Mouse (Mus musculus): ENCODE measurements around the gene Smpdl3a.

Gene Smpdl3a

DNA sequence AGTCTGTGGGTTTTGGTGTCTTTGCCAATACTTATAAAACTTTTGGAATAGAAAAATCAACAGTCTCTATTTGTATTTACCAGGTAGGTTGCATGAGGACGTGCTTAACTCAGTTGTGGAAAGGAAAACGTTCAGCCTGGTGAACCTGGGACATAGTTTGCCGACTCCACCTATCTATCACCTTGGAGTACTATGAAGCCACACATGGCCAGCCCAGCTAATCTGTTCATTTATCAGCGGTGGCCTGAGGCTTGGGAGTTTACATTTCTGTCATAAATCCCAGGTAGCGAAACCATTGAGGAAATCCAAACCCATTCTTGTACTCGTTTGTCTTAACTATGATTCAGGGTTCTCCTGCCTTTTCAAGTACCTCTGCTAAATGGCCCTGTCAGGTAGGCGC lies at the start of gene Smpdl3a:
Gene Smpdl3a (plus strand): TSS at position 318 of the 400 bp plus-strand sequence.
- 82% methylated on average over 7 of the region's 7 CpGs for WGBS

DNA sequence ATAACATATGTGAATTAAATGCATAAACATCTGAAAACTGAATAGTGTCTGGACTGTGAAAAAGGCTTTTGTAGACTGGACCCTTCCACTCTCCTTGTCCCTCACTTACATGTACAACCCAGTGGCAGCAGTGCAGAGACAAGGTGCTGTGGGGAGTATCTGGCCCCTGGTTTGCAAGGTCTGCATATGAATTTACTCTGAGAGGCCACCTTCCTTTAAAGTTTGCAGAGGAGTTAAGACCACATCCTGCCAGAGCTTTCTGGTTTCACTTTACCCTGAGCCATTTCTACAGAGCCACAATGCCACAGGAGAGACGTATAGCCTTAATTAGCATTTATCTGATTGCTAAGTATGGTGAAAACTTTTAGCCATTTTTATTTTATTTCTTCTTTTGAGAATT lies 40.8 kb upstream of the Smpdl3a start:
- 100% methylated on average over 1 of the region's 1 CpGs for WGBS

DNA sequence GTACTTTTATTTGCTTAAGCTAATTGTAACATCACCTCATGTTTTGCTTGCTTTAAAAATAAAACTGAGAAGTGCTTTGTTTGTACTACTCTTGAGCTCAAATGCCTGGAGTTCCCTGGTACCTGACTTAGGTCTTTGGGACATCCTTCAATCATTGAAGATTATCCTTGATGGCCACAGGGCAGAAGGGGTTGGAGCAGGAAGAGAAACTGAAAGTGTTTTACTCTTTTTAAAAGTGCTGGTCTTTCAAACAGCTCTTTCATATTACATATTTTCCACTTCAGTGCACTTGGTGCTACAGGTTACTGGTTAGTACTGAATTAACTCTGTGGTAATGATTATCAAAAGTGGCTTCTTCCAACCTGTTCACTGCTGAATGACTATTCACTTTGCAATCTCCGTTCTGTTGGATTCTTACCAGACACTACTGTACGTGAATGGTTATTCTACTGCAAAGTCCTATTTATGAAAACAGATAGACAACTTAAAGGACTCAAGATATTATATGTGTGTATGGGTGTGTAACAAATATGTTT lies 38.9 kb upstream of the Smpdl3a start:
- 94% methylated on average over 2 of the region's 2 CpGs for WGBS

DNA sequence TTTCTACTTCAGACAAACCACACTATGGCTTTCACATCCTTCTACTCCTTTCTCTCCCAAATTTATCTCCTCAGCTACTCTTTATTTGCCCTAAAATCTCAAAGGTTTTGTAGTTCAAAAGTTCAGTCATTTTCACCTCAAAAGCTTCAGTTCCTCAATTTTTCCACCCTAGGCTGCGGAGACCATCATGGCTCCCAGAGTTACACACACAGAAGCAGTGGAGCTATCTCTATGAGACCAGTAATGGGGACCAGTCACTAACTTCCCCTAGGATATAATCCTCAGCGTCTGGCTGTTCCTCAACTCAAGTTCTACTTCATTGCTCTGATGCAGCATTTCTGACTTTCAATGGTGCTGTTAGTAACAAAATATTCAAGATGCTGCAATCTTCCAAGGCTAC lies 35.1 kb upstream of the Smpdl3a start:
- 92% methylated on average over 2 of the region's 2 CpGs for WGBS

- 74% methylated on average over 3 of the region's 3 CpGs for WGBS
Observed at GRCm38 (mm10) chr10:57760694-57761093, 33.4 kb upstream of the Smpdl3a start.

DNA sequence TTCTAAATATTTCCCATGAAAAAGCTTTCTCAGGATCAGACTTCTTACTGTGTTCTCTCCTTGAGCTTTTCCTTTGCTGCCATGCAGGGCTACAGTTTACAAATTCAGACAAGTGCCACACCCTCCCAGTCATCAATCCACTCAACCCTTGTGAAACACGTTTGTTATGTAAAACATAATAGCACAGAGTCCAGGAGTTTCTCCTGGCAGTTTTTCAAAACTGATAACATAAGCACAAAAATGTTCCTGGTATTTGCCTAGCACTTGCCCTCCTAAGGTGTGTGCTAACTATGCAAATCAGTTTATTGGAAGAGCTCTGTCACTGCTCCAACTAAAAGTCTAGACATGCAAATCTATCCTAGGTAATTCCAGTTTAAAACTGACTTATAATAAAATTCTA lies 31.1 kb upstream of the Smpdl3a start:
- 60% methylated on average over 1 of the region's 1 CpGs for WGBS

DNA sequence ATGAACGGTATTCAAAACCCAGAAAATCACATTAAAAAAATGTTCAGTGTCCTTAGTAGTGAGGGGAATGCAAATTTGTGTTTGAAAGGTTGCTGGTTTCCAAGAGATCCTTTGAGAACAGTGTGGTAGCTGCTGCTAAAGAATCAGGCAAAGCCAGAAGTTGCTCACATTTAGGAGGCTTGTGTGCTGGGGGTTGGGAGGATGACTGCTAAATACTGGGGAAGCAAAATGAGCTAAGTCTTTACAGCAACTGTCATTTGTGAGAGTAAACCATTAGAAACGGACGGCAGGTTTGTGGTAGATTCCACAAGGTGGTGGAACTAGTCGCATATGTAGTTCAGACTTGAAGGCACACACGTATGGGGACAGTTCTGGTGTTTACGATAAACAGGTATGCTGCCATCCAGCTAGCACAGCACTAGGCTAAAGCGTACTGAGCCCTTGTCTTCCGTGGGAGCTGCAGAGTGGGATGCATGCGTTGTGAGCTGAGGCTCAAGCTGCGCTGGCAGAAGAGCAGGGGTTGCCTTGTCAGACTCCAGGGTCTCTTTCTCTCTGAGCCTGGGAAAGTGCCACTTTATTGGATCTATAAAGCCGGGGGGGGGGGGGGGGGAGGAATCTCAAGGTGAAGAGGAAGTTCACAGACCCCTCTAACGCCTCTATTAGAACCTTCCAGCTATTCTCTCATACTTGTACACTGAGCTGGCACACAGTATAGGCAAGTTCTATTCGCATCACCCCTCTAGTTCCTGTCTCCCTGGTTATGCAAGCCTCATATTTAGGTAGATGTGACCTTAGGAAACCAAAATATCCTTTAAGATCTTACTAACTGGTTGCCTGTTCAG lies 10.6 kb upstream of the Smpdl3a start:
- WGBS = 22% methylated on average over 13 of the region's 13 CpGs

DNA sequence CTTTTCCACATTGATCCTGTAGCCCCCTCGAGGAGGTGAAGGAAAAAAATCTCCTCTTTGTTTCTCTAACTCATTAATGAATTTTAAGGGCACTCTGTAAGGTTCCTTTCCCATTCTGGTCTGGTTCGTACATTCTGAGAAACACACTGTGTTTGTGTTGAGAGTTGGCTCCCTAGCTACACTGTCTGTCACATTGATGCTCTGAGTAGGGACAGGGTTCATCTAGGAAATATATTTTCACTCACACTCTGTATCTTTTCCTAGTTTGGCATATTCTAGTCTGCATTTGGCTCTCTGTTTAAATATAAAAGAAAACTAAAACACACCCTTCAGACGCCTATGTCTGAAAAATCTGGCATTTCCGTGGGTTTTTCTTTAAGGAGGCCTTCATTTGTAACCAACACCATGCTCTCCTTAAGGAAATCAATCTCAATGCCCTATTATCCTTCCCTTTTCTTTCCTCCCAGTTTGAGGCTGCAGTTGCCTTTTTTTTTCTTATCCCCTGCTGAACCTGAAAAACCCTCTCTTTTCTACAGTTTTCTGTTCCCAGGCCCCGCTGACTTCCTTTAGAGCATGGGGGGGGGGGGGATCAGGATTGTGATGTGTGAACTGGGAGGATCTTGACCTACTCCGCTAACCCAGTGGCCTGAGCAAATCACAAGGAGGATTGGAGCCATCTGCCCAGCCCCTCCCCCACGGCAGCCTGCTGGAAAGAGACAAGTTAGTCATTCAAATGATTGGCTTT lies 9.8 kb upstream of the Smpdl3a start:
- 13% methylated on average over 7 of the region's 7 CpGs for WGBS

GRCm38 (mm10) chr10:57784876-57785150 lies 9.3 kb upstream of the Smpdl3a start, which contains the start of gene Fabp7:
TSS of gene Fabp7 (plus strand) at chr10:57784881.
- WGBS = 15% methylated on average over 7 of the region's 7 CpGs

DNA sequence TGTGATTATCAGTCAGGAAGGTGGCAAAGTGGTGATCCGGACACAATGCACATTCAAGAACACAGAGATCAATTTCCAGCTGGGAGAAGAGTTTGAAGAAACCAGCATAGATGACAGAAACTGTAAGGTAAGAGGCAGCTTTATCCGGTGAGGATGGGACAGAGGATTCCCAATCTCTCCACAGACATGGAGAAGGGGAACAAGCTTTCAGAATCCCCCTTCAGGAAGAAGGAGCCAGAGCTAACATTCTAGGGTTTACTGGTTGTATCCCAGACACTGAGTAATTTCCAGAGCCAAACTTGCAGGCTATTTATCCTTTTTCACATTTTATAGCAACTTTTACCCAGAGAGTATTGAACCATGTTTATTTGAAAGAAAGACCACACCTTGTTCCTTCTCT lies 8.6 kb upstream of the Smpdl3a start:
- WGBS = 49% methylated on average over 2 of the region's 2 CpGs

DNA sequence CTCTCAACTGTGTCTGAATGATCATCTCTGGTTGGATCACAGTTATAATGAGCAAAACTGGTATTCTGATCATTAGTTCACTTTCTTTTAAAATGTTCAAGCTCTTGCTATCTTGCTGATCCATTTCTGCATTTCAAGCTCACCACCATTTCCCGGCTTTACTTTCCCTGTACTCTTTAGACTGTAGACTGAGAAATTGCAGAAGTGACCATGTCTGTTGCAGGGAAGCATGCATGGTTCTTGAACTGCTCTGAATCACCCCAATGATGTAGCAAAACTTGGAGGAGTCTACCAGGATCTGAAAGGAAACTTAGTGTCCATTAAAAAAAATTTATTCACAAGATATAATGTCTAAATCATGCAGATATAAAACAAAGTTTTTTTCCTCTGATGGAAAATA lies 1.2 kb upstream of the Smpdl3a start:
- WGBS = 95% methylated on average over 1 of the region's 1 CpGs

- 2% methylated on average over 44 of the region's 44 CpGs for WGBS
Observed at GRCm38 (mm10) chr10:57794491-57795461, 641 bp downstream of the Smpdl3a start.

GRCm38 (mm10) chr10:57795542-57795941 lies 1.4 kb downstream of the Smpdl3a start:
- WGBS = 24% methylated on average over 4 of the region's 4 CpGs

GRCm38 (mm10) chr10:57796057-57796456 lies 1.9 kb downstream of the Smpdl3a start:
- WGBS = 38% methylated on average over 4 of the region's 4 CpGs

DNA sequence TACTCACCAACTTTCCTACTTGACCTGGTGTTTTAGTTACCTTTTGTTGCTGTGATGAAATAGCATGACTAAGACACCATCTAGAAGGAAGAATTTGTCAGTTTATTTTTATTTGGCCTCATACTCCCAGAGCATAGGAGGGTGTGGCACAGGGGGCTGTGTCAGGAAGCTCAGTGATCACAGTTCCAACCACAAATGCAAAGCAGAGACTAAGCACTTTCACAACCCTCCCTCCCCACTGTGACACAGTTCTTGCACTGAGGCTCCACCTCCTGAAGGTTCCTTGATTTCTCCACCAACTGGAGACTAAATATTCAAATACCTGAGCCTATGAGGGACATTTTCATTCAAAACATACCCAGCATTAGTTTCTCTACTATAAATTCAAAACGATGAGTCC lies 5.4 kb downstream of the Smpdl3a start:
- 94% methylated on average over 1 of the region's 1 CpGs for WGBS

DNA sequence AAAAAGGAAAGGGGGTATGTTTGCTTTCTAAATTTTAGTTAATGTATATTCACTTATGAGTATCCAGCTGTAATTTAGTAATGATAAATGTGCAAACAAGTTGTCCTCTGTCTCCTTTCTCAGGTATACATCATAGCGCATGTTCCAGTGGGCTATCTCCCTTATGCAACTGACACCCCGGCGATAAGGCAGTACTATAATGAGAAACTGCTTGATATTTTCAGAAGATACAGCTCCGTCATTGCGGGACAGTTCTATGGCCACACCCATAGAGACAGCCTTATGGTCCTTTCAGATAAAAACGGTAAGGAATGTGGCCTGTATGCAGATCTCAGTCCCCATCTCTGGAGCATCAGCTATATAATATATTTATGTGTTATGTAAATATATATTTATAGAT lies 13.6 kb downstream of the Smpdl3a start:
- 96% methylated on average over 6 of the region's 6 CpGs for WGBS

DNA sequence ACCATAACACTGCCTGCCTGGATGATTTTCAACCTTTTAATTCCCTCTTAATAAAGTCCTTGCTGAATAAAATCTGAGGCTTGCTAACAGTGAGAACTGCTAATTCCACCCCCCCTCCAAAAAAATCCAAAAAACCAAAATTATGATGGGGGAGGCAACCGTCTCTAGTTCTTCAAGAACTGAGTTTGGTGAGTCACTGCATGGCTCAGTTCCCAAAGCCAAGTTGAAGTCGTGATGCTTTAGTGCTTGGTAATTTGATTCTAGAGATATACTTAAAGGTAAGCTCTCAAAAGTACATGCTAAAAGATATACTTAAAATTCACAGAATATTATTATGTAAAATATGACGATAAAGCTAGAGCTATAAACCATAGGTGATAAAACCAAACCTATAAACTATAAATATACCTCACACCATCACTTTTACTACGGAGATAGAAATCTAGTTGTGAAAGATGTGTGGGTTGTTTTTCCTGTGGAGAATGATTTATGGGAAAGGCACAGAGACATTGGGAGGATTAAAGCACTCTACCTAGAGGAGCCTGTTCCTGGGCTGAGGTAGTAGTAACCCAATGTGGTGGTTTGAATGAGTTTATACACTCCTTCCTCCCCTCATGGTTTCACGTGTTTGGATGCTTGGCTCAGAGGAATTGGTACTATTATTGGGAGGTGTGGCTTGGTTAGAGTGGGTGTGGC lies 18.2 kb downstream of the Smpdl3a start:
- 59% methylated on average over 5 of the region's 5 CpGs for WGBS

DNA sequence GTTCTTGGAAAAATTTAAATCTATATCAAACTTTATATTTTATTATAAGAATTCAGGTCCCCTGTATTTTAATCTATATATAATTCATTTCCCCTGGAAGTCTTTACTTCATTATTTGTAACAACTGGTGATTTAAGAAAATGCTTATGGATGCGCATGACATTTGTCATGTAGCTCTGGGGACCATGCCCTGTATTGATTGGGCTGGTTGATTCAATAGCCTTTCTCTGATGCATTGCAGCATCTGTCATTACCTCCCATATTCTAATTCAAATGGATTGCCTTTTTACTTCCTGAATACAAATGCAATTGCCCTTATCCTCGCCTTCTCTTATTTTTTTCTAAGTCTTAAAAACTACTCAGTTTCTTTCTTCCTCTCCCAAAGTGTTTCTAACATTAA lies 20.2 kb downstream of the Smpdl3a start:
- 92% methylated on average over 2 of the region's 2 CpGs for WGBS

DNA sequence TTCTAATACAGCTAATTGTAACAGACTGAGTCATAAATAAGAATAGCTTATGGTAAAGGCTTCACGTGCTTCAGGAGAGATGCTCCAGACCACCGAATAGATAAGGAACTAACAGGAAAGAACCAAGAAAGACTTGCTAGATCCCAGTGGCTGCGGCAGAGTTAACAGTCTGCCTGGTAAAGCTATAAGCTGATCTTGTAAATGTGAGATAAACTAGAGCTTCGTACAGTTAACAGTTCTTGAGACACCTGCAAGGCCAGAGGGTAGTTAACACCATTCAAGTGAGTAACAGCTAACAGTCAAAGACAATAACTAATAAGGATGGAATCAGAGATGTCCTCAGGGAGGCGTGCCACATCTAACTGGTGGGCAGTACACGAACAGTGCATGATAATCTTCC lies 21.7 kb downstream of the Smpdl3a start:
- 85% methylated on average over 6 of the region's 6 CpGs for WGBS

DNA sequence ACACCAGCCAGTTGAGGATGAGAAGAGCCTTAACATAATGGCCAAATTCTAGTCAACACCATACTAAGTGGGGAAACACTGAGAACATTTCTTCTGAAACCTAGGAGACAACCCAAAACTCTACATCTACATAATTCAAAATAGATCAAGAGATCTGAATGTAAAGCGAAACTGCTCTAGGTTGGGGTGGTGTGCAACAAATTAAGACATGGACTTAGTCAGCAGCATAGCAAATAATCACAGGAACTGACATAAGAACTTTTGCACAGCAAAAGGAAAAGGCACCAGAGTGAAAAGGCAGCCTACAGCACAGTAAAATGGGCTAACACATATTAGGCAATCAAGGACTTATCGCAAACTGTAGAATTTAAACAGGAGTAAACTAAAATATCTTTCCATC lies 25.1 kb downstream of the Smpdl3a start:
- WGBS = 70% methylated on average over 2 of the region's 2 CpGs

GRCm38 (mm10) chr10:57822473-57822872 lies 28.3 kb downstream of the Smpdl3a start:
- 39% methylated on average over 3 of the region's 3 CpGs for WGBS
